Mouse (Mus musculus) retina, postnatal 1 day (tissue): ENCODE results near the gene Mpv17.

Experiments used
- DNase-seq: peaks from one replicate; pipeline ENCODE4 v3.0.0-alpha.2; 2012

Mpv17 gene

DNA sequence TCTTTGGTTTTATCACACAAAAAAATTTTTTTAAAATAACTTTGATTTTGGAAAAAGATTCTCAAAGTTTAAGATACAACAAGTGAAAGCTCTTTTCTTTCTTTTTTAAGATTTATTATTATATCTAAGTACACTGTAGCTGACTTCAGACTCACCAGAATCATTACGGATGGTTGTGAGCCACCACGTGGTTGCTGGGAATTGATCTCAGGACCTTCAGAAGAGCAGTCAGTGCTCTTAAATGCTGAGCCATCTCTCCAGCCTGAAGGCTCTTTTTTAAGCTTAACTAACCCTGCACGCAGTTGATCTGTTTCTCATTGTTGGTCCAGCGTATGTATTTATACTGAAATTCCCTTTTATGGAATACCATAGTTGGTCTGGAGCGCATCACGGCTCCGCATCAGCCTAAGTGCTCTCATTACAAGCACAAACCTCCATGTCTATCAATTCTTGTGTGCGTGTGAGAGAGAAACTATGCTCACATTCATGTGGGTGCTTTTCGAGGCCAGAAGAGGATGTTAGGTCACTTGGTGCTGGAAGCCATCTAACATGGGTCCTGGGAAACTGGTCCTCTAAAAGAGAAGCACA, 27.2 kb upstream of the Mpv17 start:
- DNase-seq, result no peak

DNA sequence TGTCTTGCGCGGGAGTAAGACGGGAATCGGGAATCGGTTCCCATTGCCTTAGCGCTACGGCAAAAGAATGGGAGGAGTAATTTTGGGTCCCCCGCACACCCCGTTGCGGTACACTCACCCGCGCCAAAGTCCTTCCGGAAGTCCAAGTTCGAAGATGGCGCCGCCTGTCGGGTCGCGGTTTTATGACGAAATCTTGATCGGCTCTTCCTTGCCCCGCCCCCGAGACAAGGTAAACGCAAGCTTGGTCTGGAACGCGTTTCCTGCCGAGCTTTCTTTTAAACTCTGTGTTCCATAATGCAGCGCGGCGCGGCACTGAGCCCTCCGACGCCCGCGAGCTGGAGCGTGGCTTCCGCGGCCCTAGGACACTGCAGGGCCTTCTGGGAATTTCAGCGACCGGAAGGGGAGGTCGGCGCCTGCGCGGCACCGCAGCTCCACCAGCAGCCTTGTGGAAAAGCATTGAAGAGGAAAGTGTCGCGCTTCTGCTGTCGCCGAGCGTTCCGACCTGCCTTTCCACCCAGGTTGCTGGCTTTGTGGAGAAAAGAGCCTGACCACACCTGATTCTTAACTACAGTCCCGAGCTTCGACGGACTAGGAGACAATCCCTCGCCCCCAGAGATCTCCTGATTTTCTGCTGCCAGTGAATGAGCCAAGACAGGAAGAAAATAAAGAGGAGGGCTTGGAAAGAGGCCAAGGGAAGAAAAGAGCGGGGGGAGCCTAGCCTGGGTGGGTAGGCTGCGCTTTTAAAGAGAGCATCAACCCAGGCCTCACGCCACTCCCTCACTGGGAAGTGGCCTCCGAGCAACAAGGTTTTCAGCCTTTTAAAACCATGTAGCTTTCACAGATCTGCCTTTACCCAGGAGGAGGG, 25.9 kb upstream of the Mpv17 start, which contains the start of the genes Gm29609 and Gtf3c2:
Gene Gm29609, minus strand, starts transcription at position 146 of the 865 bp plus-strand sequence.
Gene Gtf3c2, minus strand, starts transcription at position 379 of the 865 bp plus-strand sequence.
- peak; percentile 98 for DNase-seq

DNA sequence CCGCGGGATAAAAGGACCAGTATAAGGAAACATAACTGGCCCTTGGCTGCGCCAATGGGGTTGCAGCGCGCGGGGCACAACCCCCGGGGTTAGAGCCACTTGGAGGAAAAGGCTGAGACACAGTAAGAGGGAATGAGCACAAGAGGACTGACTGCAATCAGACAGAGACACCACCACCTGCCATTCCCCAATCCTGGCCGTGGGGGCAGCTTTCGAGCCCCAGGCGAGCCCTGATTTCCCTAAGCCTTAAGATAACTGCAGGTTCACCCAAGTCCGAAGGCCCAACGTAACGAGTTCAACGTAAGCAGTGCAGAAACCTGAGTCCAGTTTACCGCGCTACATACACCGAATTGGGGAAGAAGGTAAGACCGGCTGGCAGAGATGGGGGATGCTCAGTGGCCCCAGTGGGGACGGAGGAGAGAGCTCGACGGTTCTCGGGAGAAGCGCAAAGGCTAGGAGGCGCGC, 25.3 kb upstream of the Mpv17 start:
- no peak for DNase-seq

DNA sequence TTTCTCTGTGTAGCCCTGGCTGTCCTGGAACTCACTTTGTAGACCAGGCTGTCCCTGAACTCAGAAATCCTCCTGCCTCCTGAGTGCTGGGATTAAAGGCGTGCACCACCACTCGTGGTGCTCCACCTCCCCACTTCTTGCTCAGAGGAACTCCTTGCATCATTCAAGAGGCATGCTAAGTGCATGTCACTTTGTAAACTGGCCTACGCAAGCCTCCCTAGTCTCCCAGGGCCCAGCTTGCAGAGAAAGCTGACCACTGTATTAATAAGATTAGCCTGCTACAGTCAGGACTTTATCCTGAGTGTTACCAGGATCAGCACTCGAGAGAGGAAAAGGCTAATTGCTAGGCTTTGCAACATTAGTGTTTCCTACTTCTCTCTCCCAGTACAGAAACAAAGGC, 14.6 kb upstream of the Mpv17 start:
- DNase-seq, result peak; percentile 16

DNA sequence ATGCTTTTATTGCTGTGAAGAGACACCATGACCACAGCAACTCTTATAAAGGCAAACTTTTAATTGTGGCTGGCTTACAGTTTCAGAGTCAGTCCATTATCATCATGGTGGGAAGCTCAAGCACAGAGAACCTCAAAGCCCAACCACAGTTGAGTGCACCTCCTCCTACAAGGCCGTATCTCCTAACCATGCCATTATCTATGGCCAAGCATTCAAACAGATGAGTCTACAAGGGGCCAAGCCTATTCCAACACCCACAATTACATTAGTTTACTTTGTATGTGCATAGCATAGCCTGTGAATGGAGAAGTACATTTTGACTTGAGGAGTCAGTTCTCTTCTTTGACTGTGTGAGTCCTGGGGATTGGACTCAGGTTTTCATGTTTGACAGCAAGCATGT, 10.8 kb upstream of the Mpv17 start:
- DNase-seq, result no peak

DNA sequence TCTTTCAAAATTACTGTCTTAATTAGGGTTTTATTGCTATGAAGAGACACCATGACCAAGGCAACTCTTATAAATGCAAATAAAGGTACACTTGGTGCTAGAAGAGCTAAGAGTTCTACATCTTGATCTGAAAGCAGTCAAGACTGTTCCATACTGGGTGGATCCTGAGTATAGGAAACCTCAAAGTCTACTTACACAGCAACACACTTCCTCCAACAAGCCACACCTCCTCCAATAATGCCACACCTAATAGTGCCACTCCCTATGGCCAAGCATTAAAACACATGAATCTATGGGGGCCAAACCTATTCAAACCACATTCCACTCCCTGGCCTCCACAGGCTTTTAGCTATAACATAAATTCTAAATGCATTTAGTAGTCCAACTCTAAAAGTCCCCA, 8.4 kb upstream of the Mpv17 start:
- no peak for DNase-seq

DNA sequence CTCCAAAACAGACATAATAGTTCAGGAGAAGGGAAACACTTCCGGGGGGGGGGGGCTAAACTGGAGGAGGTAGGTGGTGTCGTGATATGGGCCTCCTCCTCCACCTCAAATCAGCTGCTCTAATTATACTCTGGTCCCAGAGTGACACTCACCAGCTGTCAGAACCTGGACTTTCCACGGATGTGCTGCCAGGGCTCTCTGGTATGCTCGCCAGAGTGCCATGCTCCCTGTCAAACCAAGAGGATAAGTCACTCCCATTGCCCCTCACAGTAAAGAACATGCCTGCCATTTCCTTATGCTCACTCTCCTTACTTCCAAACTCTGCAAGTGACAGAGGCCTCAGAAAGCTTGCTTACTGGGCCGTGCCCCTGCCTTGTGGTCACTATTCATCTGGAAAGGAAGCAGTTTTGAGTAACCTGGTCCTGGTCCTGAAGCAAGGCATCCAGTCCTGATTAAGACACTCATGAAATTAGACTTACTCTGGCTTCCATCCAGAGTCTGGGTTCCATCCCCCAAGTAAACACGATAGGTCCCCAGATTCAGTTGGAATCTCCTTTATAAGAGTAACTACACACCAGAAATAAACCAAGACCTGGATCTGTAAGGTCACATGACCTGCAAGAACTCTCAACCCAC, 417 bp downstream of the Mpv17 start:
- no peak for DNase-seq

DNA sequence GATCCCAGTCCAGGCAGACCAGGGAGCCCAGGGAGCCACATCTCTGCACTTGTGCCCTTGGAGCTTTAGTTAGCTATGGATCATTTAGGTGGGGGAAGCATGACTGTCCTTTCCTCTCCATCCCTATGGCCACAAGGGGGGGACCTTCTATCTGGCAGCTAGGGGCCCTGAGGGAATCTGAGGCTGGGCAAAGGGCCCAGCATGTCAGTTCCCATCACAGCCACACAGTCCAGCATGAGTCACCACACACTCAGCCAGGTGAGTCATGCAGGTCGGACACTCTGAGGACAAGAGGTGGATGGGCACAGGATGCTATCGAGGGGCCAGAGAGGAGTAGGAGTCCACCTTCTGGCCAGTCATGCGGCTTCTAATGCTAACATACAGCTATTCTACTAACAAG, 2.3 kb downstream of the Mpv17 start:
- no peak for DNase-seq

DNA sequence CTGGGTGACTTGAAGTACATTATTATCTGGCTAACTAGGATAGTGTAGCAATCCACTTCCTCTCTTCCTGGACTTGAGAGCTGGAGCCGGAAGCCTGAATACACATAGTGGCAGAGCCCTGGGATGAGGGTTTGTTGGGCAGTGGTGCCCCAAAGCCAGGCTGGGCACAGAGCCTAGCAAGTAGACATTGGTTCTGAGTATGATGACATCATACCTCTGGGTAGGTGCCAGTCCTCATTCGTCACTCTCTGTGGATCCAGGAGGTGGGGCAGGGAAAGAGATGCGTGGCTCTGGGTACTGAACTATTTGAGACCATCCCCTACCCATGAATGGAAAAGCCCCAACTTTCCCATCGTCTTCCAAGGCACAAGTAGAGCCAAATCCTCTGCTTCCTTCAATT, 4.3 kb downstream of the Mpv17 start:
- no peak for DNase-seq

DNA sequence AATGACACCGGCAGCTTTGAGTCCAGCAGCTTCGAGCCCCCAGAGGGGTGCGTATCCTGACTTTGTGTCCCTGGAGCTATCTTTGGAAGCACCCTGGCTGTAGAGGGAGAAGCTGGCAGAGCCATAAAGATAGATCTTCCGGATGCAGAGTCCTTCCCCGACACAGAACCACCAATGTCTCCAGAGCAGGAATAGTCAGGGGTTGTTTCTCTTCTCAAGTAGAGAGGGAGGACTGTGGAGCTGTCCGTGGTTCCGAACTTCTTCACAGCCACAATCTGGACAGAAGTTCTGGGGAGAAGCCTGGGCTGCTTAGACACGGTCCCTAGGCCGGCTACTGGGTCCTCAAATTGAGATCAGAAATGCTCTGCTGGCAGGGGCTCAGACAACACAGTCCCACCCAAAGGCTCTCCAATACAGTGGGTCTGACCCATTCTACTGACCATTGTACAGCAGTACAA, 15.1 kb downstream of the Mpv17 start:
- no peak for DNase-seq

DNA sequence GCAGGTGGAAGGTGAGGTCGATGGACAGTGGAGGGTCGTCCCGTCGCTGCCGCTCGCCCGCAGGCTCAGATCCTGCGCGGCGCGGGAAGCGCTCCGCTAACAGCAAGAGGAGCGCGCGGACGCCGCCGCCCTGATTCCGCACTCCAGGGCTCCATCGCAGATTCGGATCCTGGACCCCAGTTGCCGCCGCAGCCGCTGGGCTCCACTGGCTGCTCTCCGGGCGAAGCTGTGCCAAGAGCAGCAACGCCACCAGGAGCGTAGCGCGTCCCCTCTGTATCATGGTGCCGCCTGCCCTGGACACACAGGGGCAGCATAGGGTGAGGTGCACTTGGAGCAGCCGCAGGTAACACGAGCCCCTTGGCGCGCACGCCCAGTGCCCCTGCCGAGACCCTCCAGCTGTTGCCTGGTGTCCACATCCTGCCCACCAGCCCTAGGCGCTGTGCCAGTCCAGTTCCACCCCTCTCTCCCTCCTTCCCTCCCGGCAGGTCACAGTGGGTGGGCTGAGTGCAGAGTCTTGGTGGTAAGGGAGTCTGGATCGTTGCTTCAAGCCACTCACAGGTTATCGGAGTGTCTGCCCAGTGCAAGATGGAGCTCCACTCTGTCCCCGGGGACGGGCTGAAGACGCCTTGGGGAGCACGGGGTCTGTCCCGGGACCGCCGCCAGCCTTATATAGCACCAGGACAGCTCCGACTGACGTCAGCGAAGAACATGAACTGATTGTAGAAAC, 15.6 kb downstream of the Mpv17 start, which contains the start of gene Ucn:
Gene Ucn, minus strand, starts transcription at position 589 of the 727 bp plus-strand sequence.
- peak; percentile 27 for DNase-seq

DNA sequence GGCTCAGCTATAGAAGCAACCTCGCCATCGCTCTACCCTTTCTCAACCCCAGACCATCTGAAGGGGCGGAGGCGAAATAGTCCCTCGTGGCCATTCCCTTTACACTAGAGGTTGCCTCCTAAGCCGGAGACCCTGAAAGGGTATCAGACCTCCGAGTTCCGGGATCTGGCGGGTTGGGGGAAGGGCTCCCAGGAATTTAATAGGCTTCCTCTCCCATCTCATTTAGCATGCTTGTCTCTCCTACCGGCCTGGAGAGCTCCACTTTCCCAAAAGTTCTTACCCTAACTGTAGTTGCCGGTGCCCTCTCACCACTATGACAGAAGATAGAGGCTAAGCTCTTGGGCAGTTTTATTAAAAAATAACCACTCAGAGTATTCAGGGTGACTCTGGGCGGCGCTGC, 16.4 kb downstream of the Mpv17 start:
- DNase-seq, result no peak

DNA sequence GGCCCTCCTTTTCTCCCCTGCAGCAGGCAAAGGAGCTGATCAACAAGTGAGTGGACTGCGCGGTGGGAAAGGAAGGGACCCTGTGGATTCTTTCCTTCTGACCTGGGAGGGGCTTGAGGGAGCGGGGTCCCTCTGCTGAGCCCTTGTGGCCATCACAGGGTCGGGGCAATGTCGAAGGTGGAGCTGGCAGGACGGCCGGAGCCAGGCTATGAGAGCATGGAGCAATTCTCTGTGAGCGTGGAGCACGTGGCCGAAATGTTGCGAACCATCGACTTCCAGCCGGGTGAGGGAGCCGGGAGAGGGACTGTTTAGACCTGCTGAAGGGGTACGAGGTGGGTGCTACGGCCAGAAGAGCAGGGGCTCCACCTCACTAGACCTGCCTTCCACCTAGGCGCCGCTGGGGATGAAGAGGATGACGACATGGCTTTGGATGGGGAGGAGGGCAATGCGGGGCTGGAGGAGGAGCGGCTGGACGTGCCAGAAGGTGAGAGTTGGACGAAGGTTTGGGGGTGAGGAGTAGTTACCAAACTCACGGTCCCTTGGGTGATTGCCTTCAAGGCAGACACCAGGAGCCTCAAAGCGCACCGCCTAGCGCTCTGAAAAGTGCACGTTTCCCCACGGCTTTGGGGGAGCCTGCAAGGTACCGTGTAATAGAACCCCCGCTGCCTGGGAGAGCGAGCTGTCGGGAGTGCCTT, 17.2 kb downstream of the Mpv17 start:
- DNase-seq, result no peak

DNA sequence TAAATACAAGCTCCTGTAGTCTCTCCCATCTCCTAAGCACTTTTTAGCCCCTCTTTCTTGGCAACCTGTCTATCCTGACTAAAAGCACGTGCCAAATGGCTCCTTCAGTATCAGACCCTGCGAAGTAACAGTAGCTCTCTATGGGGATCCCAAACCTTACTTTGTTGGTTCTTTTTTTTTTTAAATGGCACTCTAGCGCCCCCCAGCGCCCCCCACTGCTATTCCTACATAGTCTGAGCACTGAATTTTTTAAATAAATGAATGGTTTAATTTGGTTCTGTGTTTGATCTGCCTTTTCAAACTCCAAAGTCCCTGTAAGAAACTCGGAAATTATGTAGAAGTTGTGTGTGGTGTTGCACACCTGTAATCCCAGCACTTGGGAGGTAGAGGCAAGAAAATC, 28.0 kb downstream of the Mpv17 start:
- no peak for DNase-seq

DNA sequence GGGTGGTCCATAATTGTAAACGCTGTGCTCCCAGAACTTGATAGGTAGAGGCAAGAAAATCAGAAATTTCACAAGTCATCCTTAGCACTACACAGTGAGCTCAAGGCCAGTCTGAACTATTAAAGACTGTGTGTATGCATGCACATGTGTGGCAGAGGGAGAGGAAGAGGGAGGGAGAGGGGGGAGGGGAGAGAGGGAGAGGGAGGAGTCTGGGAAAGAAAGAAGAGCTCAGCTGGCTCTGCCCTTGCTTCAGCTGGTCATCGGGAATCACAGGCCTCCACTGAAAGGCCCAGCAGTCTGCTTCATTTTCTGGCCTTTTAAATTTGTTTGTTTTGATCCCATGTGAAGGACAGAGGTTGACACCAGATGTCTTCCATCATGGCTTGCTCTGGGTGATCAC, 30.6 kb downstream of the Mpv17 start:
- no peak for DNase-seq

DNA sequence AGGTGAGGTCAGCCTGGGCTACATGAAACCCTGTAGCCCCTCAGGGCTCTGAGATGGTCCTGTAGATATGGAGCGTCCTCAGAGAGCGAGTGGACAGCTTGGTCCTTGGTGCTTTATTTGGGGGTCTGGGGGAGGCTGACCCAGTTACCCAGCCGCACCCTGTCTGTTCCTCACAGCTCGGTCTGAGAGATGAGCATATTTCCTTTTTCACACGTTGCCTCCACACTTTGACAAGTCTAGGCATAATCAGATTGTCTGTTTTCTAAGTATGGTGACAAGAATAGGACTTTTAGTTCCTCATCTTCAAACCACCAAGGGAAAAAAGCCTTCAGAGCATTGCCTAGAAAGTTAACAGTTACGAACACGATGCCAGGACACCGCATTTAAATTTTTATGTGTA, 32.9 kb downstream of the Mpv17 start:
- no peak for DNase-seq

DNA sequence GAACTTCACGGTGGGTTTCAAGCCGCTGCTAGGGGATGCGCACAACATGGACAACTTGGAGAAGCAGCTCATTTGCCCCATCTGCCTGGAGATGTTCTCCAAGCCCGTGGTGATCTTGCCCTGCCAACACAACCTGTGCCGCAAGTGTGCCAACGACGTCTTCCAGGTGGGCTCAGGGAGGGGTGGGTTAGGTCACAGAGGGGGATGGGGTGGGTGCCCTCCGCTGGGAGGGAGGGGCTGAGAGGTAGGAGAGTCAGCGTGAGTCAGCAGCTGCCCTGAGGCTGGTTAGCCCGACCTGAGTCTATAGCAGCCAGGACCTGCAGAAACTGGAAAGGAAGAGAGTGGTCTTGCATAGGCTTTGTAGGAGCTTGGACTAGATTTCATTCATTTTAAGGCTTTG, 37.1 kb downstream of the Mpv17 start:
- no peak for DNase-seq

DNA sequence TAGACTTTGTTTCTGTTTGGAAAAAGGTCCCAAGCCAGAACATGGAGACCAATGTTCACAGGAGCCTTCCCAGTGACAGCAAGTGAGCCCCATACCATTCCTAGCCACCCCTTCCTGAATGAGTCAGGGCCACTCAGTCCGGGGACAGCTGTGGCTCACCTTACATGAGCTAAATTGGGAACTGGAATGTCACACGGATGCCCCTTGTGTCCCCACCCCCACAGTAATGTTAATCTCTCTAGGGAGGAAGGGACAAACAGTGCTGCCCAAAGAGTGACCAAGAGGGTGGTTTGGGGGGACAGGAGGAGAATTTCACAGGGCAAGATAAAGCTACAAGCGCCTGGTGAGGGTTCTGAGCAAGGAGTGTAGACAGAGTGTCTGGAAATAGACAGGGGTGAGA, 37.7 kb downstream of the Mpv17 start, which contains the start of gene Trim54:
Gene Trim54, plus strand, starts transcription at position 359 of the 400 bp plus-strand sequence.
- DNase-seq, result no peak

DNA sequence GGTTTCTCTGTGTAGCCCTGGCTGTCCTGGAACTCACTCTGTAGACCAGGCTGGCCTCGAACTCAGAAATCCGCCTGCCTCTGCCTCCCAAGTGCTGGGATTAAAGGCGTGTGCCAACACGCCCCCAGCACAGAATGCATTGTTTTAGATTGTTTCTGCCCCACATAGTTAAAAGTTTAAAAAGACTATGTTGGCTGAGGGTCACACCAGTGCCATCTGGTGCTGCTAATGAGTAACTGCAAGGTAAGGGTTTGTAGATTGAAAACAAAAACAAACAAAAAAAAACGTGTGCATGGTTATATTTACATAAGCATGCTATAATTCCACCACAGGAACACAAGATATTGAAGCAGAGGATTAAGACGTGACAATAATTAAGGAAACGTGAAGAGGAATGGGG, 43.3 kb downstream of the Mpv17 start:
- peak; percentile 31 for DNase-seq

DNA sequence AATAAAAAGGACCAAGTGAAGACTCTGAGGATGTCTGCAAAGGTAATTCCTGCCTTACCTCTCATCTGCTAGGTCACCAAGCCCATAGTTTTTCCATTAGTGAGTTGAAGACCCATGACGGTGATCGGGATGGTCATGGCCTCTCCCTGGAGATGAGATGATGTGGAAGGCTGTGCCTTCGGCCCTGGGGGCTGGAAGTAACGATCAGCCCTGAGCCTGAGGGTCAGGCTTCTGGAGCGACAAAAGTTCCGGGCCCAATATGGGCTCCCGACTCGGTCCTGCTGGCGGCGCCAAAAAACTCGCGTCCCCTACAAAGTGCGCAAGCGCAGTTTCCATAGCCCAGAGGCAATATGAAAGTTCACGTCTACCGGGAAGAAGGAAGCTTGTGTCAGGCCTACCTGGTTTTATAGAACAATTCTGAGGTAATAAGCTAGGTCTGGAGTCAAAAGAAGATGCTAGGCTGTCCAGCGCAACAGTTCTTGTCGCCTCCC, 46.0 kb downstream of the Mpv17 start, which contains the start of gene Slc30a3:
Gene Slc30a3, minus strand, starts transcription at position 238 of the 491 bp plus-strand sequence.
- no peak for DNase-seq

DNA sequence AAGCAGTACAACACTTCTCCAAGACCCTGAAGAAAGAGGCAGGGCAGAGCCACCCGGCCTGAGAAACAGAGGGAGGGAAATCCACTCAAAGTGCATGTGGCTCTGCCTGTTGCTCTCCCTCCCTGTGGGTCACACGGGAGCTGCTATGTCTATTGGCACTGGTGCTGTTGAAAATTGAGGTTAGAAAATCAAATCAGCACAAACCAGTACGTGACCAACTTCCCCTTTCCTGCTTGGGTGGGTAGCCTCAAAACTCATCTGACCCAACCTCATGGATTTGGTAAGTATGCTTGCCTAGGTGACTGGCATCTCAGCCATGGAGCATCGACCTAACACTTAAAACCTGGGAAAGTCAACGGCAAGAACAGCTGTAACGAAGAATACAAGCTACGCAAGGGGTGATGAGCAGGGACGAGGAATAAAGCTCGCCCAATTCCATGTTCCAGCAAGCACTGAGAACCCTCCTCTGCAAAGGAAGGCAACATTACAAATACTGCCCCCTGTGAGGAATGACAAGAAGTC, 48.2 kb downstream of the Mpv17 start, which contains the start of gene Dnajc5g:
Gene Dnajc5g, plus strand, starts transcription at position 472 of the 522 bp plus-strand sequence.
- DNase-seq, result no peak
